Mouse (Mus musculus) MEL (cell line): ENCODE measurements around the gene Gm6904. TPM values are rescaled to one million over a fixed set of nuclear protein-coding genes. Genes with fewer than 3 reads are reported as not detected.
"Not testable (repeated sequence)": the region's sequence is repeated elsewhere in the genome, so short reads cannot be mapped to it uniquely, and the experiment has no call there.

Source experiments
- DNase-seq: peaks from one replicate; pipeline ENCODE4 v3.0.0; 2011; ENCODE audit warnings: low read depth, low spot score
- H3K27ac ChIP-seq: 2 replicates; pipeline ENCODE4 v1.5.1; 2012; ENCODE audit warnings: low read depth, mild to moderate bottlenecking, control low read depth, low read length, moderate library complexity; ENCODE audit not compliant: control insufficient read depth
- H3K27me3 ChIP-seq, 2 experiments: fragments of 150-350 bp in 1 of 2; sonication (generic) in 1 of 2; 2 replicates each; pipeline ENCODE4 v1.6.1; 2012; ENCODE audit warnings: low read length in 2 of 2, mild to moderate bottlenecking in 2 of 2, improper control_type of control experiment in 1 of 2, moderate library complexity in 1 of 2; ENCODE audit not compliant: insufficient read depth in 2 of 2, control insufficient read depth in 1 of 2
- H3K36me3 ChIP-seq, 2 experiments: 2 replicates each; pipeline ENCODE4 v1.6.1; 2012 to 2014; ENCODE audit warnings: low read length in 2 of 2, improper control_type of control experiment in 1 of 2, inconsistent platforms in 1 of 2, mild to moderate bottlenecking in 1 of 2; ENCODE audit not compliant: insufficient read depth in 2 of 2, control insufficient read depth in 1 of 2
- H3K4me1 ChIP-seq, 2 experiments: fragments of 150-350 bp in 1 of 2; sonication (generic) in 1 of 2; 2 replicates each; pipeline ENCODE4 v1.6.1; 2012; ENCODE audit warnings: low read length in 2 of 2, improper control_type of control experiment in 1 of 2, mild to moderate bottlenecking in 1 of 2; ENCODE audit not compliant: insufficient read depth in 2 of 2, control insufficient read depth in 1 of 2
- H3K4me3 ChIP-seq, 2 experiments: fragments of 150-350 bp in 1 of 2; sonication (generic) in 1 of 2; 2 replicates each; pipeline ENCODE4 v1.5.1; 2012; ENCODE audit warnings: low read depth in 2 of 2, low read length in 2 of 2, mild to moderate bottlenecking in 2 of 2, moderate library complexity in 2 of 2, control low read depth in 1 of 2, improper control_type of control experiment in 1 of 2; ENCODE audit not compliant: control insufficient read depth in 1 of 2, insufficient read depth in 1 of 2
- H3K79me2 ChIP-seq: 2 replicates; pipeline ENCODE4 v1.6.1; 2012; ENCODE audit warnings: mild to moderate bottlenecking, low read length, moderate library complexity; ENCODE audit not compliant: control insufficient read depth, poor library complexity, insufficient read depth
- H3K9ac ChIP-seq: 2 replicates; pipeline ENCODE4 v1.6.1; 2012; ENCODE audit warnings: low read depth, mild to moderate bottlenecking, control low read depth, low read length, moderate library complexity; ENCODE audit not compliant: control insufficient read depth, poor library complexity, severe bottlenecking
- H3K9me3 ChIP-seq: fragments of 150-350 bp; sonication (generic); replicated peaks from 2 replicates; pipeline ENCODE4 v1.6.1; 2012; ENCODE audit warnings: mild to moderate bottlenecking, low read length, improper control_type of control experiment, moderate library complexity; ENCODE audit not compliant: insufficient read depth
- CHD2 ChIP-seq: IDR thresholded peaks from 2 replicates; pipeline ENCODE4 v1.6.1; 2011; ENCODE audit warnings: low read length, improper control_type of control experiment
- CTCF ChIP-seq, 3 experiments: IDR thresholded peaks in 2 of 3; conservative IDR thresholded peaks in 1 of 3; 2 replicates each; pipeline ENCODE4 v1.5.1; 2011 to 2012; ENCODE audit warnings: low read length in 3 of 3, low read depth in 2 of 3, mild to moderate bottlenecking in 2 of 3, improper control_type of control experiment in 1 of 3, inconsistent platforms in 1 of 3, mixed read lengths in 1 of 3, moderate library complexity in 1 of 3; ENCODE audit not compliant: control insufficient read depth in 1 of 3, insufficient read depth in 1 of 3, poor library complexity in 1 of 3, severe bottlenecking in 1 of 3
- E2F4 ChIP-seq: IDR thresholded peaks from 2 replicates; pipeline ENCODE4 v1.6.1; 2011; ENCODE audit warnings: low read depth, low read length, improper control_type of control experiment, borderline replicate concordance
- ETS1 ChIP-seq: IDR thresholded peaks from 2 replicates; pipeline ENCODE4 v1.6.1; 2012; ENCODE audit warnings: low read depth, mild to moderate bottlenecking, inconsistent platforms, low read length, improper control_type of control experiment, moderate library complexity
- GABPA ChIP-seq: IDR thresholded peaks from 2 replicates; pipeline ENCODE4 v1.6.1; 2012; ENCODE audit warnings: low read depth, mild to moderate bottlenecking, inconsistent platforms, low read length, improper control_type of control experiment, moderate library complexity
- JUND ChIP-seq: IDR thresholded peaks from 2 replicates; pipeline ENCODE4 v1.6.1; 2011; ENCODE audit warnings: low read depth, mild to moderate bottlenecking, improper control_type of control experiment, low read length
- POLR2AphosphoS5 ChIP-seq: IDR thresholded peaks from 2 replicates; pipeline ENCODE4 v1.6.1; 2012; ENCODE audit warnings: low read depth, borderline replicate concordance, mild to moderate bottlenecking, inconsistent platforms, low read length, moderate library complexity, mixed read lengths
- RAD21 ChIP-seq: IDR thresholded peaks from 2 replicates; pipeline ENCODE4 v1.6.1; 2011; ENCODE audit warnings: mild to moderate bottlenecking, low read depth, low read length, improper control_type of control experiment
- SMC3 ChIP-seq: IDR thresholded peaks from 2 replicates; pipeline ENCODE4 v1.6.1; 2011; ENCODE audit warnings: low read depth, low read length, improper control_type of control experiment
- USF2 ChIP-seq, 2 experiments: IDR thresholded peaks; 2 replicates each; pipeline ENCODE4 v1.6.1; 2011 to 2012; ENCODE audit warnings: improper control_type of control experiment in 2 of 2, low read length in 2 of 2, borderline replicate concordance in 1 of 2, inconsistent platforms in 1 of 2, low read depth in 1 of 2, mild to moderate bottlenecking in 1 of 2; ENCODE audit not compliant: insufficient read depth in 1 of 2
- ZNF384 ChIP-seq: IDR thresholded peaks from 2 replicates; pipeline ENCODE4 v1.6.1; 2012; ENCODE audit warnings: low read depth, mild to moderate bottlenecking, inconsistent platforms, low read length, improper control_type of control experiment
- polyA plus RNA-seq, 2 experiments: library from polyadenylated mRNA; stranded (reverse) in 1 of 2; unstranded in 1 of 2; fragments of >175 nt in 1 of 2; fragments of >200 nt in 1 of 2; gene quantifications; 2 replicates each; pipeline versions ENCODE4 v1.2.1 to v1.2.4; 2012; ENCODE audit warnings: low replicate concordance in 2 of 2, low read depth in 1 of 2; ENCODE audit not compliant: insufficient read length in 2 of 2, insufficient read depth in 1 of 2, missing spikeins in 1 of 2
- total RNA-seq: library from RNA; depleted of rRNA; stranded (reverse); fragments of 300-350 nt; gene quantifications from 2 replicates; pipeline ENCODE4 v1.2.3, GENCODE M21; 2012

Gm6904 gene
- total and polyA plus RNA-seq, 3 experiments: not detected

- not testable (repeated sequence) for H3K4me1 ChIP-seq, DNase-seq, H3K27me3 ChIP-seq, H3K27ac ChIP-seq, H3K36me3 ChIP-seq, H3K4me3 ChIP-seq, H3K79me2 ChIP-seq, H3K9me3 ChIP-seq, H3K9ac ChIP-seq
These were observed 9.7 kb downstream of the Gm6904 start for GRCm38 (mm10) chr14:59250350-59250749.

GRCm38 (mm10) chr14:59233635-59234034 lies 26.4 kb downstream of the Gm6904 start:
- Histone ChIP-seq H3K4me1 (no peaks in the 10 kb centered on the region), H3K27ac (no peak overlapping the region), H3K36me3 (no peaks in the 10 kb centered on the region), H3K9me3 (no peaks in the 10 kb centered on the region), H3K4me3 (no peak overlapping the region), H3K79me2 (no peaks in the 10 kb centered on the region), H3K9ac (no peak overlapping the region), H3K27me3 (no peaks in the 10 kb centered on the region)
- no peak for DNase-seq
- no peak for TF ChIP-seq CHD2
- no peak for TF ChIP-seq JUND
- TF ChIP-seq ZNF384: no peak
- TF ChIP-seq GABPA: no peak
- no peak for TF ChIP-seq USF2 (IDR thresholded peaks at IDR 0.05; ENCODE audit: borderline replicate concordance in 1 of 2, insufficient read depth in 1 of 2, low read depth in 1 of 2, low read length in 2 of 2)
- TF ChIP-seq E2F4: no peak
- TF ChIP-seq POLR2AphosphoS5: no peak
- TF ChIP-seq, all 39 proteins: peak for 0

GRCm38 (mm10) chr14:59232003-59232402 lies 28.0 kb downstream of the Gm6904 start:
- no peaks in the 10 kb centered on the region for H3K4me1 ChIP-seq
- TF ChIP-seq ETS1: peak; percentile 11; the same call in 1 of the 2 replicates
- peak in 2 of 3 experiments; percentile 49 to 56; a peak in 4 of 6 replicates for TF ChIP-seq CTCF (IDR thresholded peaks at IDR 0.05 in 2 of 3, conservative IDR thresholded peaks at IDR 0.05 in 1 of 3; ENCODE audit: control insufficient read depth in 1 of 3, insufficient read depth in 1 of 3, low read depth in 2 of 3, low read length in 3 of 3, poor library complexity in 1 of 3, severe bottlenecking in 1 of 3)
- TF ChIP-seq RAD21: peak; percentile 31
- TF ChIP-seq CHD2: no peak
- peak; percentile 40 for TF ChIP-seq SMC3
- H3K9ac ChIP-seq: no peak overlapping the region
- H3K36me3 ChIP-seq: no peaks in the 10 kb centered on the region
- no peaks in the 10 kb centered on the region for H3K79me2 ChIP-seq
- peak; percentile 60 for DNase-seq
- no peak overlapping the region for H3K4me3 ChIP-seq
- no peaks in the 10 kb centered on the region for H3K27me3 ChIP-seq
- no peak overlapping the region for H3K27ac ChIP-seq
- H3K9me3 ChIP-seq: no peaks in the 10 kb centered on the region
